Mouse (Mus musculus) A20 (cell line): ENCODE results near the gene Sema4c.

Source experiments
- DNase-seq: peaks from one replicate; pipeline ENCODE4 v3.0.0-alpha.2; 2011; ENCODE audit warnings: low read depth, low spot score

Gene Sema4c

GRCm38 (mm10) chr1:36535477-36536396 lies 22.4 kb downstream of the Sema4c start:
- no peak for DNase-seq

GRCm38 (mm10) chr1:36534595-36535058 lies 23.5 kb downstream of the Sema4c start:
- DNase-seq, result no peak

DNA sequence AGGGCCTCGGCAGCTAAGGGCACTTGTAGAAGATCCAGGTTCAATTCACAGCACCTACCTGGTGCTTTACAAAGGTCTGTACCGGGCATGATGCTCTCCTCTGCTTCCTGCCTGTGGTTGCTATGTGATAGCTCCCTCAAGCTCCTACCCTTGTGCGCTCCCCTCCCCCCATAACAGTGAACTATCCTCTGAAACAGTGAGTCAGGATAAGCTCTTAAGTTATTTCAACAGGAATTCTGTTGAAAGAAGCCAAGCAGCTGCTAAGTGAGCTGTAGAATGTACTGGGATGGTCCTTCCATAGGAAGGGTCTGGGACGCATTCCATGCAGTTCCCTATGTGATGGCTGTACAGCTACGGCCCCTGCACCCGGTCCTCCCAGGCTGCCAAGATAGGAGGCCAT lies 24.6 kb downstream of the Sema4c start:
- DNase-seq, result no peak

GRCm38 (mm10) chr1:36531461-36531860 lies 26.7 kb downstream of the Sema4c start:
- DNase-seq, result no peak

DNA sequence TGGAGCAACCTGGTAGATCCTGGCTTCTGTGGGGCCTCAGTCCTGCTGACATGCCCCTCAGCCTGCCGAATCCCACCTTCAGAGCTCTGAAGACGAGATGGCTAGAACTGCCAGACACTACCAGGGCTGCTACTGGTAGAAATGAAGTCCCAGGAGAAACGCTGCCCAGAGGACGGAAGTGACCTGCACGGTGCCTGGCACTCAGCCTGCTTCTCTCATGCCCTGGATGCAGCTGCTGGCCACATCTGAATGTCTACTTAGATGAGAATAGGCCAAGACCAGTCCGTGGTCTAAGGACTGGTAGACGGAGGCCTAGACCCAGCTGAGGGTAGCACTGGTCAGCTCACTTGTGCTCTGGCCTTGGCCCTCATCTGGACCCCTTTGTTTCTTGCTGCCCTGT lies 27.2 kb downstream of the Sema4c start:
- DNase-seq, result no peak

DNA sequence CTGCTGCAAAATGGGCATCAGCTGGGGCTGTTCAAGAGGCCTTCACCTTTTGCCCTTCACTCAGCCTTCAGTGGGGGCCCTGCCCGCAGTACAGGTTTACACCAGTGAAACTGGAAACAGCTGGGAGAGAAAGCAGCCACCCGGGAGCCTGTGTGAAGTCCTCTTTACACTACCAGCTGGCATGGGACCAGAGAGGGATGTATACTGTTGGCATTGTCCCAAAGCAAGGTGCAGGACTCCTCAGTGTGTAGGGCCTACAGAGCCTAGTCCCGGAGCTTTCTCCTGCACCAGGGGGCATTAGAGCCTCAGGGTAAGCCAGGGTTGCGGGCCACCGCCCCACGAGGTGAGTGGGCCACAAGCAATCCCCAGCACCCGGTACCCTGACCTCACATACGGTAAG lies 27.7 kb downstream of the Sema4c start:
- no peak for DNase-seq

- DNase-seq, result no peak
Measured at GRCm38 (mm10) chr1:36529875-36530274, 28.3 kb downstream of the Sema4c start.

- DNase-seq, result no peak
Measured at GRCm38 (mm10) chr1:36529274-36529673, 28.9 kb downstream of the Sema4c start.

- no peak for DNase-seq
Measured at GRCm38 (mm10) chr1:36528351-36528750, 29.8 kb downstream of the Sema4c start.

GRCm38 (mm10) chr1:36526903-36527302 lies 31.2 kb downstream of the Sema4c start:
- no peak for DNase-seq

DNA sequence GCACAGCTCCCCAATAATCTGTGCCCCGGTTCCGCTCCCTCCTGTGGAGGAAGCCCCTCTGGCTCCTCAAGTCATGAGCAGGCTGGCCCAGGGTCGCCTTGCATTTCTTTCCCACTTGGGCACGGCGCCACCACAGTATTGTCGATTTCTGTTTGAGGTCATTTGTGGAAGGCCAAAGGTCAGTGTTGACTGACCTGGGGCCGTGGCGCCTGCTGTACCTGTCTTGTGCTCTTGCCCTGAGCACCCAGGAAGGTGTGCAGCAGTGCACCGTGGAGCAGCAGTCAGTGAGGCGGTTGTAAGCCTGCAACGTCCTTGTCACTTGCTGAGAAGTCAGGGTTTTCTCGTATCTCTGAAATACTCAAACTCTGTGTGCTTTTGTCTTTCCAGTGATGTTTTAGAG lies 32.4 kb downstream of the Sema4c start:
- DNase-seq, result no peak

DNA sequence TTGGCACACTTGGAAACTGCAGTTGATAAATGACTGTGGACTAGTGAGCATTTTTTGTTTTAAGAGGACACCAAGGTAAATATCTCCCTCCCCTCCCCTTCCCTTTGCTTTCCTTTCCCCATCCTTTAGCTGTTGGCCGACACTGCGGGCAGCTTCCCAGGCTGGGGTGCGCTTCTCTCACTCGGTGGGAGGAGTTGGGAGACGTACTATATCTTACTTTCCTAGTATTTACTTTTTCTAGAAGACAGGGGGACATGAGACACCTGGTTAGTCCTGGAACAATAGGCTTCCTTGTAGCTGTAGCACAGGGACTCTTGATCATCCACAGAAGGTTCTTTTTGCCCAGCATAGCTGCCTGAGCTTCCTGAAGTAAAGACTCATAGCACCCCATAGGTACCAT lies 34.1 kb downstream of the Sema4c start:
- no peak for DNase-seq

GRCm38 (mm10) chr1:36523332-36524013 lies 34.7 kb downstream of the Sema4c start:
- DNase-seq, result no peak

DNA sequence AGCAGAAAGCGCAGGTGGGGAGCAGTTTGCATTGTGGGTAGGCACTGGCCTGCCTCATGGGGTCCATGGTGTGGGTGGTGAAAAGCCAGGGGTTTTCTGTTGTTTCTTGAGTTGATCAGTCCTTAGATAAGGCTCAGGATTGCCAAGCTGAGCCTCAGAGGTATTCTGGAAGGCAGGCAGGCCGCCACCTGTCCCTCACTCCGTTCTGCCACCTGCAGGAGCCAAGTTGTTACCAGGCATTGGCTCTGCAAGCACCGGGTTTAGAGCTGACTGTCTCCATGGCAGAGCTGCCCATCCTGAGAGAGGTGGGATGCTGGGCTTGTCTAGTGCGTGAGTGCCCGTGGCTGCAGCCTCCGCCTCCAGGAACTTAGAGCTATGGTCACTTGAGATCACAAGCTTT lies 35.9 kb downstream of the Sema4c start:
- no peak for DNase-seq

DNA sequence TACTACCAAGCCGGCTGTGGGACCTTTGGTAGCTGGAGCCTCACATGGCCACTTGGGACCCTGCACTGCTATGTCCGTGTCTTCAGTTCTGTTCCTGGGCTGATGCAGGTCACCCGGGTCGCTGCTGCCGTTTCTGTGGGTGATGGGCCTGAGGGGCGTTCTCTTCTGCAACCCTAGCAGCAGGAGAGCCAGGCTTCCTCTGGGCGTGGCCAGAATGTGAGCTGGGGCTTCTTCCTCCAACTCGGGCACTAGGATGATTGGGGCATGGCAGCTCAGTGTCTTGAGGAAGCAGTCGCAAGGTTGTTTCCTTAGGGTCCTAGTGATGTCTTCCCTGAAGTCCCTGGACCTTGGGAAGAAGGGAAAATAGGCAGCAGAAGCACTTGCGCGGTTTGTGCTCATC lies 38.5 kb downstream of the Sema4c start:
- DNase-seq, result no peak

GRCm38 (mm10) chr1:36518259-36518658 lies 39.9 kb downstream of the Sema4c start:
- no peak for DNase-seq

DNA sequence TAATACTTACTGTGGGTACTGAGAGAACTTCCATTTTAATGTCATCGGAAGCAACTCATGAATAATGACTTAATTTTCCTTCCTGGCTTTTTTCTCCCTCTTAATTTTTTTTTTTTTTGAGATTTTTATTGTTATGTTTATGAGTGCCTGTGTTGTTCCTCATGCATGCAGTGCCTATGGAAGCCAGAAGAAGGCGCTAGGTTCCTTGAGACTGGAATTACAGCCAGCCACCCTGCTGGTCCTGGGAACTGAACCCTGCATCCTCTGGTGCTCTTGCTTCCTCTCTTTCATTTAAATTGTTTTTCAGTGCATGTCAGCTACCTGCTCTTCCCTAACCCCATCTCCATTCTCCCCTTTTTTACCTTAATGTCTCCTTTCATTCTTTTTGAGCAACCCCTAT lies 44.4 kb downstream of the Sema4c start:
- DNase-seq, result peak; percentile 50

DNA sequence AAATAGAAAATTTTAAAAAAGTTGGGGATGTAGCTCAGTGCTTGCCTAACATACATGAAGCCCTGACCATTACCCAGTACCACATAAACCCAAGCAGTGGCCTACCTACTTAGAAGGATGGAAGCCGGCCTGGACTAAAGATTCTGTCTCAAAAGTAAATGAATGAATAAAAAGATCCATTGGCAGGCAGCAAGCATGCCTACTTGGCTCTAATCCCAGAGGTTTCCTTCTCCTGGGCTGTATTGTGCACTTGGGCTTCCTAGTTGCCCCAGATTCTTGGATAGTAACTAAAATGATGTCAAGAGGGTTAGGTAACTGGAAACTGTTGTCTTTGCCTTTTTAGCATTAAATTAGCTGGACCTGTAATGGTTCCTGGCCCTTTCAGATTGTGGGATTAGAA lies 44.8 kb downstream of the Sema4c start:
- DNase-seq, result peak; percentile 15

- no peak for DNase-seq
Measured at GRCm38 (mm10) chr1:36512966-36513280, 45.2 kb downstream of the Sema4c start.

DNA sequence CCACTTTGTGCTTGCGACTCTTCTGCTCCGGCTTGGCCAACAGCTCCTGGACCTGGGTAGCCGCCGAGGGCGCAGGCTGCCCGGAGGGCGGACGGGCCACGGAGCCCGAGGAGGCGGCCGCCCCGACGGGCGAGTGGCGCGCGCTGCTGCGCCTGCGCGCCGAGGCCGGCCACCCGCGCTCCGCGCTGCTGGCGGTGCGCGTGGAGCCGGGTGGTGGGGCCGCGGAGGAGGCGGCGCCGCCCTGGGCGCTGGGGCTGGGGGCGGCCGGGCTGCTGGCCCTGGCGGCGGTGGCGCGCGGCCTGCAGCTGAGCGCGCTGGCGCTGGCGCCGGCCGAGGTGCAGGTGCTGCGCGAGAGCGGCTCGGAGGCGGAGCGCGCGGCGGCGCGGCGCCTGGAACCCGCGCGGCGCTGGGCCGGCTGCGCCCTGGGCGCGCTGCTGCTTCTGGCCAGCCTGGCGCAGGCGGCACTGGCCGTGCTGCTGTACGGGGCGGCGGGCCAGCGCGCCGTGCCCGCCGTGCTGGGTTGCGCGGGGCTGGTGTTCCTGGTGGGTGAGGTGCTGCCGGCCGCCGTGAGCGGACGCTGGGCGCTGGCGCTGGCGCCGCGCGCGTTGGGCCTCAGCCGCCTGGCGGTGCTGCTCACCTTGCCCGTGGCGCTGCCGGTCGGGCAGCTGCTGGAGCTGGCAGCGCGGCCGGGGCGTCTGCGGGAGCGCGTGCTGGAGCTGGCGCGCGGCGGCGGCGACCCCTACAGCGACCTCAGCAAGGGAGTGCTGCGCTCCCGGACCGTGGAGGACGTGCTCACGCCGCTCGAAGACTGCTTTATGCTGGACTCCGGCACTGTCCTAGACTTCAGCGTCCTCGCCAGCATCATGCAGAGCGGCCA lies 45.8 kb downstream of the Sema4c start:
- DNase-seq, result peak; percentile 80

DNA sequence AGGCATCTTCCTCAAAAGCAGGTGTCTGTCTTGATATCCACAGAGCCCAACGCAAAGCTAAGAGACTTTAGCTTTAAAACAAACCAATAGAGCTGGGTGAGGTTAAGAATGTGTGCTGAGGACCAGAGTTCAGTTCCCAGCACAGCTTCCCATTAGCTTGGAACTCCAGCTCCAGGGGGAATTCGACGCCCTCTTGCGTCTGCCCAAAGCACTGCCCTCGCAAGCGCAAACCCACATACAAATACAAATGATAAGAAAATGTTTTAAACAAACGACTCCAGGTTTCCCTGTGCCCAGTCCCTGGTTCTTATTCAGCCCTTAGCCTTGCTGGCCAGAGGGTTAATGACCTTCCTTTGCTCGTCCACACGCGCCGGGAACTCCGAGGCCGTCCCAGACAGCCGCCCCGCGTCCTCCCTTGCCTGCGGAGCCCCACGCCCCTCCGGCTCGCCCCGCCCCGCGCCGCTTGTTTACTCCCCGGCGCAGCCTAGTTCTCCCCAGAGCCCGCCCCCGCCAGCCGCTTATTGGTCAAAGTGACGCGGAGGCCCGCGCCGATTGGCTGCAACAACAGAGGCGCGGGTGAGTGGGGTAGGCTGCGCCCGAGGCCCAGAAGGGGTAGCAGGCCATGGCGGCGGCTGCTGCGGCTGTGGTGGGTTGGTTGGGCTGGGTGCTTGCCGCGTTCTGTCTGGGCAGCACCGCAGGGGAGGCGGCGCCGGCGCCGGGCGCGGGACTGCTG lies 46.7 kb downstream of the Sema4c start, which contains the start of gene Cnnm3:
Gene Cnnm3 (plus strand): TSS at position 579 of the 733 bp plus-strand sequence.
- peak; percentile 98 for DNase-seq
